Mouse (Mus musculus): ENCODE measurements around the gene Hsd17b12. TPM values are rescaled to one million over a fixed set of nuclear protein-coding genes. Genes with fewer than 3 reads are reported as not detected.

The Hsd17b12 gene
- polyA plus RNA-seq, 1 experiment from 2014 or later, result 68.3 TPM

DNA sequence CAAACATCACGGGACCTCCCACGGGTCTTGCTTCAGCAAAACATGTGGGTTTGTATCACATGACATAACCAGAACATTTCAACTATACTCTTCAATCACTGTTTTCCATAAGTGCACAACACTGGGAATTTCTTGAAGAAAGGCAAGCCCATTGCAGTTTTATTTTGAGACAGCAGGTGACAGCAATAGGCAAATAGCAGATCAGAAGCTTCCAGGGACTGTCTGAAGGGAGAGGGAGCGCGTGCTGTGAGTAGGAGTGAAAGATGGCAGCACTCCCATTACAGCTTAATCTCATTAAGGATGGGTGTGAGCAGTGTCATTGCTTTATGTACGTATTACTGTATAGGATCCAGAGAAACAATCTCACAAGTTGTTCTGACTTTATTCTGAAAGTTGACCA lies 88.3 kb downstream of the Hsd17b12 start:
- no peaks in the 10 kb centered on the region; the same call in 1 of the 2 replicates for H3K4me1 ChIP-seq (replicated peaks)
- no peak overlapping the region for H3K27ac ChIP-seq (replicated peaks)
- H3K36me3 ChIP-seq (replicated peaks), result no peaks in the 10 kb centered on the region
- no peak for ATAC-seq (ENCODE audit: insufficient read depth)
- H3K4me3 ChIP-seq (replicated peaks), result no peak overlapping the region
- no peak overlapping the region for H3K9ac ChIP-seq
- H3K9me3 ChIP-seq (replicated peaks), result no peaks in the 10 kb centered on the region
- no peaks in the 10 kb centered on the region for H3K27me3 ChIP-seq
- WGBS (ENCODE audit: insufficient replicate concordance), result 66% methylated on average over 5 of the region's 5 CpGs
- H3K4me2 ChIP-seq, result no peak overlapping the region

DNA sequence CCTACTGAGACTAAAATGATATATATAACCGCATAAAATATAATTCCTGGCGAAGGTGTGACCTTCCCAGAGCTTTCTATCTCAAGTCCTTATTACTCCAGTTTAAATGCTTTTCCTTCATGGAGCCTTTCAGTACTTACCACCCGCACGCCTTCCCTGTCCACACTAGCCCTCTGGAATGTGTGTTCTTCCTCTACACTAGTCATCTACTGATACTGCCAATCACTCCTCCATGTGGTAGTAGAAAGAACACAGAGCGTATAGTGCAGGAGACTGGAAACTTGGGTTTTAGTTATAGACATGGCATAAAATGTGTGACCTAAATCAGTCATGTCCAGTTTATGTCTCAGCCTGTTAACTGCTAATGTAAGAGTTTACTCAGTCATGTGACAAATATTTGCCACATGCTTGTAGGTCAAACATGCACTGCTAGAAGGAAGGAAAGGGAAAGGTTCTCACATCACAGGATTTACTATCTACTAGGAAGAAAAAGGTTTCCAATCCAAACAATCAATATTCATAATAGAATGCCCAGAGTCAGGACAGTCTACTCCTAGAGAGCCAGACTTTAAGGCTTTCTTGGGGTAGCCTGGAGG lies 91.1 kb downstream of the Hsd17b12 start:
- H3K36me3 ChIP-seq (replicated peaks), result no peaks in the 10 kb centered on the region
- H3K9ac ChIP-seq, result no peak overlapping the region
- no peak overlapping the region for H3K4me3 ChIP-seq (replicated peaks)
- peak; percentile 49; the same call in 1 of the 2 replicates for ATAC-seq (ENCODE audit: insufficient read depth)
- H3K4me1 ChIP-seq (replicated peaks), result no peaks in the 10 kb centered on the region; the same call in 1 of the 2 replicates
- no peak overlapping the region for H3K4me2 ChIP-seq
- 0 out of 2 replicates have a peak overlapping the region, but pooled peaks have one; percentile 14 for H3K27ac ChIP-seq (replicated peaks)
- no peaks in the 10 kb centered on the region for H3K9me3 ChIP-seq (replicated peaks)
- 76% methylated on average over 5 of the region's 5 CpGs for WGBS (ENCODE audit: insufficient replicate concordance)
- no peaks in the 10 kb centered on the region for H3K27me3 ChIP-seq

DNA sequence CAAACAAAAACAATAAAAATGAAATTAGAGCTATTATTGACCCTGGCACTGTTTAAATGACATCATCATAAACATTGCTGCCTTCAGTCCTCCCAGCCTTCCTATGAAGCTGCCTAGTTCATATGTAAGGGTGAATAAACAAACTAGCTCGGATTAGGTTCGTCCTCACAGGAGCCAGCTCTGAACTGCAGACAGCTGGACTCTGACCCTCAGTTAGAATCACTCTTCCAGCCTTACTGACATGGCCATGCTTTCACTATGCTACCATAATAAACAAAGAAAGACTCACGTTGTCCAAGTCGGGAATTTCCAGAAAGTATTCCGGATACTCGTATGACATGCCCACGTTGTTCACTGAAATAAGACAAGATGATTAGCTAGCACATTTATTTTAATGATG lies 91.6 kb downstream of the Hsd17b12 start:
- no peak overlapping the region for H3K27ac ChIP-seq (replicated peaks)
- H3K9ac ChIP-seq, result no peak overlapping the region
- ATAC-seq (ENCODE audit: insufficient read depth), result peak; percentile 70; the same call in 1 of the 2 replicates
- 69% methylated on average over 7 of the region's 7 CpGs for whole genome bisulfite sequencing (ENCODE audit: insufficient replicate concordance)
- no peaks in the 10 kb centered on the region for H3K9me3 ChIP-seq (replicated peaks)
- H3K36me3 ChIP-seq (replicated peaks), result no peaks in the 10 kb centered on the region
- H3K4me3 ChIP-seq (replicated peaks), result no peak overlapping the region
- no peaks in the 10 kb centered on the region; the same call in 1 of the 2 replicates for H3K4me1 ChIP-seq (replicated peaks)
- H3K4me2 ChIP-seq, result no peak overlapping the region
- no peaks in the 10 kb centered on the region for H3K27me3 ChIP-seq

DNA sequence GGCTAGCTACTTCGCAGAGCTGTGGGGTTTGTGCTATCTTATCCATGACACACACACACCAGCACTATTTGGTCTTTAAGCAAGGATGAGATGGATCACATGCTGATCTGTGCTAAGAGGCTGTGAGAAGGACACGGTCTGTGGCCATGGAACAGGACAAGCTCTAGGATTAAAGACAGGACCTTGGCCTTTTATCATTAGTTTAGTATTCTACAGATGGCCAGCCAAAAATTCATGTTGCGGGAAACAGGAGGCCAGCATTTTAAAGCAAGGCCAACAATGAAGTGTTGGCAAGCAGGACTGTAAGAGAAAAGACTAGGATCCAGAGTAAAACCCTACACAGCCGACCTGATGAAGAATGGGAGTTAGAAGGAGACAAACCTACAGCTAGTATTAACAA lies 95.0 kb downstream of the Hsd17b12 start:
- no peak for ATAC-seq (ENCODE audit: insufficient read depth)
- H3K9ac ChIP-seq, result no peak overlapping the region
- no peak overlapping the region for H3K27ac ChIP-seq (replicated peaks)
- no peaks in the 10 kb centered on the region for H3K9me3 ChIP-seq (replicated peaks)
- no peaks in the 10 kb centered on the region for H3K36me3 ChIP-seq (replicated peaks)
- H3K4me2 ChIP-seq, result no peak overlapping the region
- 75% methylated on average over 4 of the region's 4 CpGs for WGBS (ENCODE audit: insufficient replicate concordance)
- no peaks in the 10 kb centered on the region for H3K4me1 ChIP-seq (replicated peaks)
- no peaks in the 10 kb centered on the region for H3K27me3 ChIP-seq
- H3K4me3 ChIP-seq (replicated peaks), result no peak overlapping the region

DNA sequence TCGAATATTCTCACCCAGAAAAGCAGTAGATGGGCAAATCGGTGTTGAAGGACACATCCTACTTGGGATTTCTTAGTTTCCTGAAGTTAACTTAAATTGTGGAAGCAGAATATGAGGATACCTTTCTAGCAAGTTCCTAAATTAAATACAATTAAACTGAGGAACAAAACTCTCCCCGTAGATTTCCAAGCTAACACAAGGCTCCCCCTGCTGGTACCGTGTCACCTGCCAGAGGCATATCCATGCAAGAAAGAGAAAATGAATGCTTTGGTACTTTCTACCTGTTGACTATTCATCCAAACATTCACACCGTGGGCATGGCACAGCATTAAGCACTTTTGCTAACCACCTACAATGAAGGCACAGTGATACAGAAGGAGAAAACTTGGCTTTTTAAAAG lies 98.3 kb downstream of the Hsd17b12 start:
- no peaks in the 10 kb centered on the region for H3K27me3 ChIP-seq

DNA sequence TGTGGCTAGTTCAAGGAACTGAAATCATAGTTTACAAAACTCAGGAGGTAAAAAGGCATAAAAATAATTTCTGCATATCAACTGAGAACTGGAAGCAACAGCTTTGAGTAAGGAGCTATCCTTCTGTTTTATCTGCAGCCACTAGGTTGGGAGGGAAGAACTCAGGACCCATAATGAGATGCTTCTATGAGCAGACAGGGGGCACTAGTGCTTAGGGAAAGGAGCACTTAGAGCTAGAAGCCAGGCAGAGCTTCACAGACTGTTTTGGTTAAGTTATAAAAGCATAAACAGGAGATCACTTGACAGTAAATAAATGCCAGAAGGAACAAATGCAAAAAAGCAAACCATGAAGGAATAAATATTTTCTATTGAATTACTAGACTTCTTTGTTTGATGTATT lies 103.0 kb downstream of the Hsd17b12 start:
- Histone ChIP-seq H3K9ac (no peak overlapping the region), H3K27me3 (no peaks in the 10 kb centered on the region), H3K4me1 (replicated peaks) (no peaks in the 10 kb centered on the region), H3K4me2 (no peak overlapping the region), H3K27ac (replicated peaks) (no peak overlapping the region), H3K4me3 (replicated peaks) (no peak overlapping the region), H3K36me3 (replicated peaks) (no peaks in the 10 kb centered on the region), H3K9me3 (replicated peaks) (no peaks in the 10 kb centered on the region)
- ATAC-seq (ENCODE audit: insufficient read depth), result no peak

More for the DNA sequence above, 98.3 kb downstream of the Hsd17b12 start:
- H3K9ac ChIP-seq, result no peak overlapping the region
- H3K36me3 ChIP-seq (replicated peaks), result no peaks in the 10 kb centered on the region
- no peak for ATAC-seq (ENCODE audit: insufficient read depth)
- no peaks in the 10 kb centered on the region for H3K4me1 ChIP-seq (replicated peaks)
- no peak overlapping the region for H3K4me3 ChIP-seq (replicated peaks)
- H3K9me3 ChIP-seq (replicated peaks), result no peaks in the 10 kb centered on the region
- 68% methylated on average over 5 of the region's 5 CpGs for WGBS (ENCODE audit: insufficient replicate concordance)
- H3K27ac ChIP-seq (replicated peaks), result no peak overlapping the region
- no peak overlapping the region for H3K4me2 ChIP-seq

DNA sequence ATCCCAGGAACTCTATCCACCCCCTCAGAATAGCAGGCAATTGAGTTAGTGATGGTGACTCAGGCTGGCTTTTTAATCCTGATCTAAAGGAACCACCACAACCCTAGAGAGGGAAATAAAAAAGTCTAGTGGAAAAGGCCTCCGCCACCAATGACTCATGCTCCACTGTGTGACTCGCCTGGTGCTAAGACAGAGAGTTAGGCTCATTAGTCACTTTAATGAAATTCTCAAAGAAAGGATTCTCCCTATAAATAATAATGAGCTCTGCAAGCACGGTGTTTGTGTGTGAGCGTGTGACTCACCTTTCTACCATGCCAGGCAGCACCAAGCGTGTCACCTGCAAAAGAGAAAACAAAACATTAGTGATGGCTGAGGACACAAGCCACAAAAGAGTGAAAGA lies 105.8 kb downstream of the Hsd17b12 start:
- 83% methylated on average over 5 of the region's 5 CpGs for WGBS (ENCODE audit: insufficient replicate concordance)
- no peak for ATAC-seq (ENCODE audit: insufficient read depth)
- no peaks in the 10 kb centered on the region for H3K27me3 ChIP-seq

DNA sequence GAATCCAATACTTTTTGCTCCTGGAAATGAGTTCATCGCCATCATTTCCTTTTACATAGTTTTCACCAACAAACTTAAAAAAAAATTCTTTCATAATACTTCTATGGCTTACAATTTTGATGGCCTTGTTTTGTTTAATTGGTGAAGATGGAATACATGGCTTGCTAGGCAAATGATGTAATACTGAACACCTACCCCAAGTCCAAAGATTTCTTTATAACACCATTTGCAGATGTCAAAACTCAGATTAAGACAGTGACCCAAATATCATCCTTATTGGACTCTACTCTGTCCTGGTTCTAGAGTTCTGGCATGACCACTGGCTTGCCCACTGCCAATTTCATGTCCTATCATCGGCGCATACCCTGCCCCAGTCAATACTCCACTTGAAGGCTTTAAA lies 106.9 kb downstream of the Hsd17b12 start:
- H3K4me2 ChIP-seq, result no peak overlapping the region
- no peaks in the 10 kb centered on the region for H3K27me3 ChIP-seq
- no peak overlapping the region for H3K4me3 ChIP-seq (replicated peaks)
- no peaks in the 10 kb centered on the region for H3K36me3 ChIP-seq (replicated peaks)
- no peak overlapping the region for H3K27ac ChIP-seq (replicated peaks)
- H3K4me1 ChIP-seq (replicated peaks), result no peaks in the 10 kb centered on the region
- no peaks in the 10 kb centered on the region for H3K9me3 ChIP-seq (replicated peaks)
- no peak for ATAC-seq (ENCODE audit: insufficient read depth)
- WGBS (ENCODE audit: insufficient replicate concordance), result 86% methylated on average over 3 of the region's 3 CpGs
- no peak overlapping the region for H3K9ac ChIP-seq

More for the DNA sequence above, 105.8 kb downstream of the Hsd17b12 start:
- Histone ChIP-seq H3K27ac (replicated peaks) (no peak overlapping the region), H3K4me1 (replicated peaks) (no peaks in the 10 kb centered on the region), H3K4me3 (replicated peaks) (no peak overlapping the region), H3K4me2 (no peak overlapping the region), H3K9me3 (replicated peaks) (no peaks in the 10 kb centered on the region), H3K9ac (no peak overlapping the region), H3K36me3 (replicated peaks) (no peaks in the 10 kb centered on the region)

DNA sequence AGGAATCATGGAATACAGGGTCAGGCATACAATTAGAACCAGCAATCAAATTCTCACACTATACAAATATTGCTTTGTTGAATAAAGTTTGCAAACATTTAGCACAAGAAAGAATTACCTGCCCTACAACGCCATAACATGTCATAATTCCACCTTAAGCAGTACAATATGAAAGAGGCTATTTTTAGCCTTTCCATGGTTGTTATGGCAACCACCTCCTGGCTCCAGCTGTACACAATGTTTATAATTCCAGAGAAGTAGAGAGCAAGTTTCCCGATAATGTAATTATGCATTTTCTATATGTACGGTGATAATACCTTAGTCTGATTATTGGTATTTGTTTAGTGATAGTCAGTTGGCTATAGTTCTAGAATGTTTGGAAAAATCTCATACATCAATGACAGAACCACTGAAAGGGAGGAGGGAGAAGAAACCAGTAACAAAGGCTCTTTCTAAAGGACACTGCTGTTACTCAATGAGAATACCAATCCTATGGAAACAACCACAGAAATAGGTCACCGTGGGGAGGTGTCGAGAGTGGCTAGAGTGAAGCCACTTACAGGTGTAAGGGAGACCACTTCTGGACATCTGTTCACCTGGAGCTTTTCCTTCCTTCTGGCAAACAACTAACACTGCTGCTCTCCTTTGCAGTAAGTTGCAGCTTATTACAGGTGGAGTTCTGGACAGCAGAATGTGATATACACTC lies 108.1 kb downstream of the Hsd17b12 start:
- H3K4me3 ChIP-seq (replicated peaks), result no peak overlapping the region
- no peaks in the 10 kb centered on the region for H3K9me3 ChIP-seq (replicated peaks)
- H3K4me2 ChIP-seq, result no peak overlapping the region
- H3K36me3 ChIP-seq (replicated peaks), result no peaks in the 10 kb centered on the region
- 74% methylated on average over 5 of the region's 5 CpGs for WGBS (ENCODE audit: insufficient replicate concordance)
- H3K9ac ChIP-seq, result no peak overlapping the region
- H3K27me3 ChIP-seq, result no peaks in the 10 kb centered on the region
- no peaks in the 10 kb centered on the region; the same call in 1 of the 2 replicates for H3K4me1 ChIP-seq (replicated peaks)
- no peak overlapping the region for H3K27ac ChIP-seq (replicated peaks)
- ATAC-seq (ENCODE audit: insufficient read depth), result no peak

DNA sequence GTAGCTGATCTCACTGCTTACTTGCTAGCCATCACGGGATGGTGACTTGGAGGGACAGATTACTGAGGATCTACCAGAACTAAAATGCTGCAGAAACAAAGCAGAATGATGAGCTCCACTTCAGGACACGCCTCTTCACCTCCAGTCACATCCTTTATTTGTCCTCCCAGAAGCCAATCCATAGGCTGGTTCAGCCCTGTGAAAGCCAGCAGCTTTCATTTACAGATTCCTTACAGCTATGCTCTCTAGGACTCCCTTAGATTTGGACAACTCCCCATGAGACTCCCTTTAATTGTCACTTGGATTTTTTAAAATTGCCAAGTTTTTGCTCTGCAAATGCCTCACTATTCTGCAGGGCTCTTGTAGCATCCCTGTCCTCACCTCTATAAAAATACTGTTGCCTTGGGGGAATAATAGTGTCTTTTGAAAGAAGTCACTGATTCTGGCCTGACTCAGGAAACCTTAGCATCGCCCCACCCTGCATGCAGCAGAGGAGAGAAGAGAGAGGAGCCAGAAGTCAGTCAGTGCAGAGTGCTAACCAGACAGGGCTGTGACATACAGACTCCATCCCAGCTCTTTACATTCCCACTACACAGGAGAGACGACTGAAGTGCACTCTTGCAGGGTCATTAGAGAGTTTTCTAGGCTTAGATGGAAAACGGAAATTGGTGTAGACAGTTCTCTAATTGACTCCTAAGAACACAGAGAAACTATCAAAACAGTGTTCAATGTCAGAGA lies 108.9 kb downstream of the Hsd17b12 start:
- ATAC-seq (ENCODE audit: insufficient read depth), result no peak
- Histone ChIP-seq H3K4me2 (no peak overlapping the region), H3K27me3 (no peaks in the 10 kb centered on the region), H3K4me1 (replicated peaks) (no peaks in the 10 kb centered on the region; the same call in 1 of the 2 replicates), H3K27ac (replicated peaks) (no peak overlapping the region), H3K9me3 (replicated peaks) (no peaks in the 10 kb centered on the region), H3K36me3 (replicated peaks) (no peaks in the 10 kb centered on the region), H3K9ac (no peak overlapping the region), H3K4me3 (replicated peaks) (no peak overlapping the region)
- WGBS (ENCODE audit: insufficient replicate concordance), result 57% methylated on average over 5 of the region's 5 CpGs

DNA sequence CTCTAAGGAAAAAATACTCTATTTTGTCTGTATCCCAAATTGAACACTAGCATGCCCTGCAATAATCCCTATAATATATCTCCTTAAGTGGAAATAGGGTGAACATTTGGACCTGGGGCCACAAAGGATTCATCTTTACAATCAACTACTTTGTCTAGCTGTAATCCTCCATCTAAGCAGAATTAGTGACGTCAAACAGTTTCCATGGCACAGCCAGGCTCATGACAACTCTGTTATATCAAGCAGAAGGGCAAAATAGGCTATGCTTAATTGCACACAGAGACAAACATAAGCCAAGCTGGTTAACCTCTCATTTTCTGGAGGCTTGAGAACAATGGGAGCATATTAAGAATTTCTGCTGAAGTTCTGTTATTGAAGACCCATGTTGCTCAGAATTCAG lies 109.5 kb downstream of the Hsd17b12 start:
- Histone ChIP-seq H3K9me3 (replicated peaks) (no peaks in the 10 kb centered on the region), H3K4me3 (replicated peaks) (no peak overlapping the region), H3K4me1 (replicated peaks) (no peaks in the 10 kb centered on the region; the same call in 1 of the 2 replicates), H3K27me3 (no peaks in the 10 kb centered on the region), H3K4me2 (no peak overlapping the region), H3K27ac (replicated peaks) (no peak overlapping the region), H3K36me3 (replicated peaks) (no peaks in the 10 kb centered on the region), H3K9ac (no peak overlapping the region)
- WGBS (ENCODE audit: insufficient replicate concordance), result 80% methylated on average over 1 of the region's 1 CpGs
- no peak for ATAC-seq (ENCODE audit: insufficient read depth)
